Mouse (Mus musculus): ENCODE data around the gene Lmo3. TPM values are rescaled to one million over a fixed set of nuclear protein-coding genes. Genes with fewer than 3 reads are reported as not detected.

The Lmo3 gene
- total RNA-seq, 2 experiments from 2014 or later, result 0.98 to 2.2 TPM

DNA sequence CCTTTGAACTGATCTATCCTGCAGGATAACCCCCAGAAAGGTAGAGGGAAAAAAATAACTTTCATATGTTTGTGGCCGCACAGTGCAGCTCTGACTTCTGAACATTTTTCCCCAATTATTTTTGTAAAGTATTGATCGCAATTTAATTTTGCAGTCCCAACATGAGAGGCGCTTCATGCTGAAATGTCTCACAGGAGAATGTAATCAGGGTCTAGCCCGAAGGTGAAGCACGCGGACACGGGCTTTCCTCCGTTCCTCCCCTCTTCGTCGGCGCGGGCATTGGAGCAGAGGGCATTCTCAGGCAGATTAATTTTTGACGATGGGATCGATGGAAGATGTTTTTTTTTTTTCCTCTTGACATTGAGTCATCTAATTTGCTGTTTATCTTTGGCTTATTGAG lies 258.4 kb downstream of the Lmo3 start:
- no peak for DNase-seq (ENCODE audit: low spot score in 2 of 2)

DNA sequence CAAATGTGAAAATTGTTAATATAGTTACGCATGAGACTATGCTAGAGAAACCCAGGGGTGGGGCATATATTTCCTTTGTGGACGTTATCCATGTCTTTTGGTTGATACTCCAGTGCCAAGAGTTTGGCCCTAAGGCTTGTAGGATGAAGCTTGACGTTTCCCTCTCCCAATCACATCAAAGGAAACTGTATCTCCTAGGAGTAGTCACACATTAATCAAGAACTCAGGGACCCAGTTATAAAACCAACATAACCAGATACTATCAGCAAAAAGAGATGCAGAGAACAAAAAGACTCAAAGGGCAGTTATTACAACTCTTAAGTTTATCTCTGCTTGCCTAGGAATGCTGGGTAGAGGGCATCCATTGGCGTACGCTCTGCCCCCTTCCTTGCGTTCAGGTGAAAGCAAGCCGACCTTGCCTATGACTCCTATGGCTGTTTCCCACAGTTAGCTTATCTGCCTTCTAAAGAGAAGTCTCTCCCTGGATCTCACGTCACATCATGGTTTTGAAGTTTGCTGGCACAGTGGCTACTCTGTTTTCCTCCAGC lies 261.5 kb downstream of the Lmo3 start:
- DNase-seq (ENCODE audit: low spot score in 2 of 2), result no peak

Other genes starting within 250 kb of the Lmo3 start
- not detected for gene Igbp1b, start 76.6 kb upstream of the Lmo3 start, total RNA-seq (2021)

Measured in adrenal gland, postnatal 4 days (tissue).